Mouse (Mus musculus): ENCODE results near the gene Rad1. TPM values are rescaled to one million over a fixed set of nuclear protein-coding genes. Genes with fewer than 3 reads are reported as not detected.
"Not testable (repeated sequence)": the region's sequence is repeated elsewhere in the genome, so short reads cannot be mapped to it uniquely, and the experiment has no call there.

Gene Rad1
- polyA plus RNA-seq, 1 experiment from 2014 or later, result 31.0 TPM

DNA sequence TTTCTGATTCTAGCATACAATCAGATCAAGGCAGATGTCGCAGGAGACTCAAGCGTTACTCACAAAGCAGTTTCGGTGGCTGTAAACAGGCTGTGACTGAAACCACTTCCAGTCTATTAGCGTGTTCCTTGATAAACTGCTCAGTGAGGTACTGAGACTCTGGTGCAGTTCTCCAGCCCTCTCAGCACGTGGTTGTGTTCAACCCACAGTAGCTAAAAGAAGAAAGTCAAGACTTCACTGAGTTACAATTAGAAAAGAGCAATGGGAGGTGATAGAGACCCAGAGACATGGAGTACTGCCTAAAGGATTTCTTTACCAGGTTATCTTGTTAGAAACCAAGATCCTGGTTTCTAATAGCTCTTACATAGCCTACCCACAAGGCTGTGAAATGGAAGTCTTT is 13.8 kb downstream of the Rad1 start:
- WGBS, result 81% methylated on average over 5 of the region's 5 CpGs
- H3K9me3 ChIP-seq (ENCODE audit: control insufficient read depth, low read length), result no peaks in the 10 kb centered on the region
- H3K36me3 ChIP-seq (ENCODE audit: control insufficient read depth, insufficient read depth), result no peaks in the 10 kb centered on the region
- no peak overlapping the region for H3K4me2 ChIP-seq (ENCODE audit: low read length)
- no peak overlapping the region for H3K9ac ChIP-seq (replicated peaks; ENCODE audit: low read depth, low read length)
- no peaks in the 10 kb centered on the region for H3K27me3 ChIP-seq (replicated peaks; ENCODE audit: control insufficient read depth, insufficient read depth, low read length)
- H3K27ac ChIP-seq (ENCODE audit: low read length), result no peak overlapping the region
- no peaks in the 10 kb centered on the region for H3K4me1 ChIP-seq (replicated peaks; ENCODE audit: control insufficient read depth, insufficient read depth, low read length)
- no peak for ATAC-seq
- no peak overlapping the region for H3K4me3 ChIP-seq (replicated peaks; ENCODE audit: low read length)

DNA sequence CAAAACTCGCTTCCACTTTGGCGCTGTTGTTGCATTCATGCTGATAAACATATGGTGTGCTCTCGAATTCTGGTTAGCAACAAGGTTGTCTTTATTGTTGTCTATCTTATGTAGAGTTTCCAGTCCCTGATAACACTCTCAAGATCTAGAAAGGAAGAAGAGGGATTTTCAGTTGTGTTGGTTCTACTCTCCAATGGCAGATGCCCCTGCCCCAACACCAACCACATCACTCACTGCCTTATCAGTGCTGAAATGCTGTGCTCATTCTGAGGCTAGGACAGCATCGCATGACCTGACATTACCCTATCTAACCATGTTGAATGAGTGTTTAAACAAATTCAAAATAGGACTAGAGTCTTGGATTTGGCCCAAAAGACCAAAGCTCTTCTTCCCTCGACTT is 14.2 kb downstream of the Rad1 start:
- H3K4me1 ChIP-seq (replicated peaks; ENCODE audit: control insufficient read depth, insufficient read depth, low read length), result no peaks in the 10 kb centered on the region
- 89% methylated on average over 5 of the region's 5 CpGs for WGBS
- H3K9ac ChIP-seq (replicated peaks; ENCODE audit: low read depth, low read length), result no peak overlapping the region
- H3K4me2 ChIP-seq (ENCODE audit: low read length), result no peak overlapping the region
- no peak for ATAC-seq
- no peak overlapping the region for H3K4me3 ChIP-seq (replicated peaks; ENCODE audit: low read length)
- no peaks in the 10 kb centered on the region for H3K36me3 ChIP-seq (ENCODE audit: control insufficient read depth, insufficient read depth)
- no peaks in the 10 kb centered on the region for H3K27me3 ChIP-seq (replicated peaks; ENCODE audit: control insufficient read depth, insufficient read depth, low read length)
- no peaks in the 10 kb centered on the region for H3K9me3 ChIP-seq (ENCODE audit: control insufficient read depth, low read length)
- no peak overlapping the region for H3K27ac ChIP-seq (ENCODE audit: low read length)

DNA sequence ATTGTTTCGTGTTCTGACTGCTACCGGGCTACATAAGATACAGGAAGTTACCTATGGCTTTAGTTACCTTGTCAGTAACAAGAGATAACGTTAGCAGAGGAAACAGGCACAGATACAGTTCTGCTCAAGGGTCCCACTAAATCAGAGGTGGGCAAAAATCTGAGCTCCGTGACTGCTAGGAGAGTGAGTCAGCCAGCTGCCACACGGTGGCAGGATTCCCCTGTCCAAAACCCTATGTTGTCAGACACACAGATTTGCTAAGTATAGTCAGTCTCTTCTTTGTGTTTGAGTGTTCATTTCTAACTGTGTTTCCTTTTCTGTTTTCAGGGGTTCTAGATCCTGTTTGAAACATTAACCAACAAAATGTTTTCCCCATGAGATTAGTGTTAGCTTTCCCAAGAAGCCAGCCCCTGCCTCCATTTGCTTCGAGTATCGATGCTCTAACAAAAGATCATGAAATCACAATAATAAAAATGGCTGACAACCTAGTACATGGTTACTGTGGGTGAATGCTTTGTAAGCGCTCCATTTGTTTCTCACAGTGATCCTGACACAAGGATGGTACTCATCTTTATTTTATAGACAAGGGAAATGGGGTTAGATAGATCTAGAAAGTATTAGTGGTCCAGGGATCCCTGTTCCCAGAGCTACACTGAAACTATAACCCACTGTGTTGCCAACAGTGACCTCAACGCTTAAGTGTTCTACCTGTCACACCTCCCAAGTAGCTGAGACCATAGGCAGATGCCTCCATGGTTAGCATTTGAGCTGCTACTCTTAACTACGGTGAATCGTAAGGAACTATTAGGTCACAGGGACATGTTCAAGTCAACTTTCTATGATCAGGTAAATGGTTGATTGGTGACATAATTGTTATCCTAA is 15.3 kb downstream of the Rad1 start:
- 56% methylated on average over 11 of the region's 11 CpGs for WGBS
- Histone ChIP-seq H3K4me3 (replicated peaks; ENCODE audit: low read length) (no peak overlapping the region), H3K9ac (replicated peaks; ENCODE audit: low read depth, low read length) (no peak overlapping the region)

DNA sequence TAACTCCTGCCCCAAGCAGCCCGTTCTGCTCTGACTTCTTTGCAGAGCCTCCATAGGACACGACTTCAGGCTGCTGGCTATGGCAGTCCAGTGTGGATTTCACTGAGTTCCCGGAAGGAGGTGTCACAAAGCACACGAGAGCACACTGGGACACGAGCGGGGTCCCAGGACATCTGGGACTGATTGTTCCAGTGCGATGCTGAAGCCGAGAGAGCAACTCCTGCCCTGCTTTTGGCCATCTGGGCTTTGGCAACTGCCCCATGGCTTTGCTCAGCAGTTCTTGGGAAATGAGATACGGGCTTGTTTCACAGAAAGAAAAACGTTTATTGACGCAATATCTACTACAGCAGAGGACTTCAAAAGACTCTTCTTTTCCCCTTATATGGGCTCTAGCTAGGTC is 20.3 kb downstream of the Rad1 start:
- Histone ChIP-seq H3K9ac (replicated peaks; ENCODE audit: low read depth, low read length) (no peak overlapping the region), H3K27ac (ENCODE audit: low read length) (no peak overlapping the region), H3K27me3 (replicated peaks; ENCODE audit: control insufficient read depth, insufficient read depth, low read length) (no peaks in the 10 kb centered on the region), H3K4me2 (ENCODE audit: low read length) (no peak overlapping the region), H3K4me3 (replicated peaks; ENCODE audit: low read length) (no peak overlapping the region), H3K36me3 (ENCODE audit: control insufficient read depth, insufficient read depth) (no peaks in the 10 kb centered on the region), H3K4me1 (replicated peaks; ENCODE audit: control insufficient read depth, insufficient read depth, low read length) (no peaks in the 10 kb centered on the region), H3K9me3 (ENCODE audit: control insufficient read depth, low read length) (no peaks in the 10 kb centered on the region)
- WGBS, result 78% methylated on average over 11 of the region's 11 CpGs
- no peak for ATAC-seq

More for the DNA sequence above, 15.3 kb downstream of the Rad1 start:
- Histone ChIP-seq H3K27ac (ENCODE audit: low read length) (no peak overlapping the region), H3K4me2 (ENCODE audit: low read length) (no peak overlapping the region), H3K4me1 (replicated peaks; ENCODE audit: control insufficient read depth, insufficient read depth, low read length) (no peaks in the 10 kb centered on the region), H3K36me3 (ENCODE audit: control insufficient read depth, insufficient read depth) (no peaks in the 10 kb centered on the region), H3K9me3 (ENCODE audit: control insufficient read depth, low read length) (no peaks in the 10 kb centered on the region), H3K27me3 (replicated peaks; ENCODE audit: control insufficient read depth, insufficient read depth, low read length) (no peaks in the 10 kb centered on the region)
- ATAC-seq, result peak; percentile 98

- Histone ChIP-seq H3K4me3 (replicated peaks; ENCODE audit: low read length) (no peak overlapping the region), H3K4me2 (ENCODE audit: low read length) (no peak overlapping the region), H3K4me1 (replicated peaks; ENCODE audit: control insufficient read depth, insufficient read depth, low read length) (no peaks in the 10 kb centered on the region), H3K9me3 (ENCODE audit: control insufficient read depth, low read length) (no peaks in the 10 kb centered on the region), H3K9ac (replicated peaks; ENCODE audit: low read depth, low read length) (no peak overlapping the region), H3K27me3 (replicated peaks; ENCODE audit: control insufficient read depth, insufficient read depth, low read length) (no peaks in the 10 kb centered on the region), H3K27ac (ENCODE audit: low read length) (no peak overlapping the region), H3K36me3 (ENCODE audit: control insufficient read depth, insufficient read depth) (no peaks in the 10 kb centered on the region)
- ATAC-seq, result no peak
- WGBS, result 77% methylated on average over 7 of the region's 7 CpGs
Measured at GRCm38 (mm10) chr15:10515166-10515565, 29.3 kb downstream of the Rad1 start.

DNA sequence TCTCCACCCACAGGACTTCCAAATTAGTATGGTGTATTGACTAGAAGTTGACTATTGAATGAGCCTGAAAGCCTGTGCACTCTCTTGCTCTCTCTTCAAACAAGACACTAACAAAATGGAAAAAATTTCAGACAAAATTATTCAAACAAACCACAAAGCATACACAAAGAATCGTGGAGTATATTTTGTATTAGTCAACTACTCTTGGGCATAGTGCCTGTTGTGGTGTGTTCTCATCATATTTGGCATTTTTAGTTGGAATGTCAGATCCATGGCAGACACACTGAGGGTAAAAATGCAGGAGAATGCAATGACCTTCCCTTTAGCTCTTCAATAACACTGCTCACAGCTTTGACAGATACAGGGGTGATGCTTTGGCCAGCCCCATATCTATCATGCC is 40.1 kb downstream of the Rad1 start:
- Histone ChIP-seq H3K9me3 (ENCODE audit: control insufficient read depth, low read length) (no peaks in the 10 kb centered on the region), H3K4me2 (ENCODE audit: low read length) (no peak overlapping the region), H3K9ac (replicated peaks; ENCODE audit: low read depth, low read length) (no peak overlapping the region), H3K36me3 (ENCODE audit: control insufficient read depth, insufficient read depth) (no peaks in the 10 kb centered on the region), H3K4me1 (replicated peaks; ENCODE audit: control insufficient read depth, insufficient read depth, low read length) (no peaks in the 10 kb centered on the region), H3K27ac (ENCODE audit: low read length) (no peak overlapping the region), H3K27me3 (replicated peaks; ENCODE audit: control insufficient read depth, insufficient read depth, low read length) (no peaks in the 10 kb centered on the region), H3K4me3 (replicated peaks; ENCODE audit: low read length) (no peak overlapping the region)
- 82% methylated on average over 1 of the region's 1 CpGs for WGBS
- no peak for ATAC-seq

- 89% methylated on average over 4 of the region's 4 CpGs for WGBS
- no peak for ATAC-seq
- H3K4me3 ChIP-seq (replicated peaks; ENCODE audit: low read length), result no peak overlapping the region
Measured at GRCm38 (mm10) chr15:10531352-10531751, 45.5 kb downstream of the Rad1 start.

GRCm38 (mm10) chr15:10533361-10533760 is 47.5 kb downstream of the Rad1 start:
- not testable (repeated sequence) for ATAC-seq; H3K9ac ChIP-seq (replicated peaks; ENCODE audit: low read depth, low read length); H3K27me3 ChIP-seq (replicated peaks; ENCODE audit: control insufficient read depth, insufficient read depth, low read length); H3K9me3 ChIP-seq (ENCODE audit: control insufficient read depth, low read length); H3K4me2 ChIP-seq (ENCODE audit: low read length); H3K27ac ChIP-seq (ENCODE audit: low read length); H3K36me3 ChIP-seq (ENCODE audit: control insufficient read depth, insufficient read depth); H3K4me3 ChIP-seq (replicated peaks; ENCODE audit: low read length); H3K4me1 ChIP-seq (replicated peaks; ENCODE audit: control insufficient read depth, insufficient read depth, low read length)
- WGBS, result 80% methylated on average over 10 of the region's 10 CpGs

More at GRCm38 (mm10) chr15:10531352-10531751, 45.5 kb downstream of the Rad1 start:
- Histone ChIP-seq H3K9me3 (ENCODE audit: control insufficient read depth, low read length) (no peaks in the 10 kb centered on the region), H3K4me1 (replicated peaks; ENCODE audit: control insufficient read depth, insufficient read depth, low read length) (no peaks in the 10 kb centered on the region), H3K4me2 (ENCODE audit: low read length) (no peak overlapping the region), H3K27me3 (replicated peaks; ENCODE audit: control insufficient read depth, insufficient read depth, low read length) (no peaks in the 10 kb centered on the region), H3K9ac (replicated peaks; ENCODE audit: low read depth, low read length) (no peak overlapping the region), H3K36me3 (ENCODE audit: control insufficient read depth, insufficient read depth) (no peaks in the 10 kb centered on the region), H3K27ac (ENCODE audit: low read length) (no peak overlapping the region)

GRCm38 (mm10) chr15:10534591-10534990 is 48.8 kb downstream of the Rad1 start:
- Histone ChIP-seq H3K9me3 (ENCODE audit: control insufficient read depth, low read length) (no peaks in the 10 kb centered on the region), H3K4me1 (replicated peaks; ENCODE audit: control insufficient read depth, insufficient read depth, low read length) (no peaks in the 10 kb centered on the region), H3K36me3 (ENCODE audit: control insufficient read depth, insufficient read depth) (no peaks in the 10 kb centered on the region), H3K27ac (ENCODE audit: low read length) (no peak overlapping the region), H3K9ac (replicated peaks; ENCODE audit: low read depth, low read length) (no peak overlapping the region), H3K4me2 (ENCODE audit: low read length) (no peak overlapping the region), H3K4me3 (replicated peaks; ENCODE audit: low read length) (no peak overlapping the region), H3K27me3 (replicated peaks; ENCODE audit: control insufficient read depth, insufficient read depth, low read length) (no peaks in the 10 kb centered on the region)
- 83% methylated on average over 5 of the region's 5 CpGs for WGBS
- no peak for ATAC-seq
